In genomic region chr9:115023708-115024383, GRCm38 (mm10) we compare ENCODE assay signal across 13 mouse cellular contexts. TPM values are rescaled to one million over a fixed set of nuclear protein-coding genes. Genes with fewer than 3 reads are reported as not detected.
DNase-seq lines count a peak whose midpoint lies in the region; ATAC-seq lines count a peak whose summit lies in the region.
"Had no signal": no experiment of that assay in that cellular context is flagged by ENCODE, and none has a peak within 500 bp of the region (broad histone marks: within the 10 kb centered on the region; RNA-seq: fewer than 3 reads in every experiment).

No protein-coding gene starts in this region.

- peak overlapping the region; percentile 52 for H3K4me2 ChIP-seq in heart, embryonic 16.5 days (ENCODE audit: low read depth, low read length)
- H3K4me2 ChIP-seq: embryonic facial prominence, embryonic 12.5 days; hindbrain, embryonic 15.5 days; limb, embryonic 12.5 days had no signal

- peak overlapping the region; percentile 13; the same call in 1 of the 2 replicates for H3K4me3 ChIP-seq in heart, embryonic 16.5 days (ENCODE audit: low read length)
- H3K4me3 ChIP-seq: embryonic facial prominence, embryonic 12.5 days; hindbrain, embryonic 15.5 days; limb, embryonic 12.5 days had no signal

- no peak overlapping the region for H3K9ac ChIP-seq in heart, embryonic 16.5 days (ENCODE audit: low read length)
- H3K9ac ChIP-seq: embryonic facial prominence, embryonic 12.5 days; hindbrain, embryonic 15.5 days; limb, embryonic 12.5 days had no signal

- no peaks in the 10 kb centered on the region for H3K27me3 ChIP-seq in heart, embryonic 16.5 days (ENCODE audit: control insufficient read depth, insufficient read depth, low read length)
- H3K27me3 ChIP-seq: embryonic facial prominence, embryonic 12.5 days; hindbrain, embryonic 15.5 days; limb, embryonic 12.5 days had no signal

- peak; percentile 64; the same call in 1 of the 2 replicates for ATAC-seq in heart, embryonic 16.5 days (replicated peaks; ENCODE audit: extremely low read depth, insufficient read depth, low FRiP score)
- ATAC-seq in erythroid progenitor cell, adult 5-6 weeks (replicated peaks; ENCODE audit: low FRiP score, poor library complexity, severe bottlenecking): no peak

- peaks cover 3% of the 10 kb centered on the region; the same call in 1 of the 2 replicates for H3K9me3 ChIP-seq in heart, embryonic 16.5 days (replicated peaks; ENCODE audit: control insufficient read depth, low read length)
- H3K9me3 ChIP-seq: embryonic facial prominence, embryonic 12.5 days; hindbrain, embryonic 15.5 days; limb, embryonic 12.5 days had no signal

- no peaks in the 10 kb centered on the region for H3K36me3 ChIP-seq in heart, embryonic 16.5 days (ENCODE audit: control insufficient read depth, insufficient read depth)
- H3K36me3 ChIP-seq: embryonic facial prominence, embryonic 12.5 days; hindbrain, embryonic 15.5 days; limb, embryonic 12.5 days had no signal

- H3K27ac ChIP-seq in heart, embryonic 16.5 days (ENCODE audit: low read length): peak overlapping the region; percentile 67
- H3K27ac ChIP-seq: embryonic facial prominence, embryonic 12.5 days; hindbrain, embryonic 15.5 days; limb, embryonic 12.5 days had no signal

- H3K4me1 ChIP-seq in heart, embryonic 16.5 days (ENCODE audit: control insufficient read depth, insufficient read depth, low read length): peaks cover 18% of the 10 kb centered on the region
- H3K4me1 ChIP-seq: embryonic facial prominence, embryonic 12.5 days; hindbrain, embryonic 15.5 days; limb, embryonic 12.5 days had no signal

- peak; percentile 52 for DNase-seq in left cerebral cortex, adult 11 months (ENCODE audit: low spot score)
- DNase-seq in left cerebral cortex, postnatal 4 days: no peak
- peak; percentile 43 to 49 for DNase-seq in cerebellum, postnatal 36 days
- DNase-seq in right cerebral cortex, postnatal 10 days (ENCODE audit: low spot score in 2 of 2): peak; percentile 73 to 84
- DNase-seq in spleen, postnatal 36 days (ENCODE audit: low spot score in 2 of 2): no peak
- DNase-seq in c-Kit-positive CD71-positive TER-119-positive erythroid progenitor cells, embryonic 14.5 days (ENCODE audit: low spot score): no peak
- DNase-seq: adrenal gland, postnatal 14 days had no signal

- 50% methylated on average over 10 of the region's 10 CpGs for WGBS in heart, embryonic 16.5 days

- intact Hi-C loops in left cerebral cortex, postnatal 4 days (cut with DNase I): no loop called here

RNA-seq across cellular contexts. Expression of gene Rps27rt, which starts 41.3 kb away (rescaled TPM):
- total RNA-seq in left cerebral cortex, postnatal 4 days (2021): 10 to 100 TPM; 15.8 to 36.9 TPM
- 125 and 458 TPM in 2 replicates for polyA plus RNA-seq in heart, embryonic 16.5 days (2015; fragmentation: Nextera tagmentation; extraction: Ambion mirVana)
- 81.7 and 147 TPM in 2 replicates for total RNA-seq in erythroid progenitor cell, adult 5-6 weeks (2015; ENCODE audit: low replicate concordance)
- 36.5 and 41.4 TPM in 2 replicates for total RNA-seq in erythroid progenitor cell, adult 5-6 weeks (2017; ENCODE audit: low replicate concordance)

RNA-seq across cellular contexts. Expression of gene Osbpl10, which starts 45.5 kb away (rescaled TPM):
- total RNA-seq in left cerebral cortex, postnatal 4 days (2021): 10 to 100 TPM; 41.1 to 42.8 TPM
- 3.5 and 5.1 TPM in 2 replicates for polyA plus RNA-seq in heart, embryonic 16.5 days (2015; fragmentation: Nextera tagmentation; extraction: Ambion mirVana)
- total RNA-seq in erythroid progenitor cell, adult 5-6 weeks (2015; ENCODE audit: low replicate concordance): not detected in 2 replicates
- total RNA-seq in erythroid progenitor cell, adult 5-6 weeks (2017; ENCODE audit: low replicate concordance): 0.39 TPM in 1 of 2 replicates, not detected in the other
- total RNA-seq: neutrophil, adult 5-6 weeks had no signal

Comparison
In these comparisons a context has a peak if more than half of its experiments do, and no peak if none do; other contexts are left out.
1. DNase-seq: peak in left cerebral cortex, adult 11 months (single experiment), cerebellum, postnatal 36 days (2 of 2) and right cerebral cortex, postnatal 10 days (2 of 2); none in left cerebral cortex, postnatal 4 days (single experiment), spleen, postnatal 36 days (0 of 2) and c-Kit-positive CD71-positive TER-119-positive erythroid progenitor cells, embryonic 14.5 days (single experiment).
2. RNA of gene Osbpl10, which starts 45.5 kb away (total RNA-seq): 41.1 to 42.8 TPM in left cerebral cortex, postnatal 4 days; 0.39 TPM in erythroid progenitor cell, adult 5-6 weeks; every median in the first group is over 10 times any median in the second.